Mouse (Mus musculus): ENCODE data around the gene Nmrk2.

Gene Nmrk2

DNA sequence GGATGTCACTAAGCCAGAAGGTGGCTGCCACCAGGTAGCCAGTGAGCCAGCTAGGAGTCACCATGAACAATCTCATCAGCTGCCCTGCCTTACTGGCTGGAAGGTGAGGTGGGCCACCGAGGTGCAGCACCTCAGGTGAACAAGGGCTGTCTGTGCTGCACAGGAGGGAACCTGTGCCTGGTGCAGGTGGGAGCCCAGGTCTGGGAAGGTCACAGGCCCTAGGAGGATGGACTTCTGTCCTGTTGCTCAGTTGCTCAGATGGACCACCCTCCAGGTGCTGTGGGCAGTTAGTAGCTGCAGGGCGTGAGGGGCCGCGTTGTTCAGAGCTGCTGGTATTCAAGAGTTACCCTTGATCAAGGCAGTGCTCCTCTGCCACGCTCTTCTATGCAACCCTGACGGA is 15.0 kb upstream of the Nmrk2 start:
- no peak for DNase-seq (ENCODE audit: low read depth, low spot score)

DNA sequence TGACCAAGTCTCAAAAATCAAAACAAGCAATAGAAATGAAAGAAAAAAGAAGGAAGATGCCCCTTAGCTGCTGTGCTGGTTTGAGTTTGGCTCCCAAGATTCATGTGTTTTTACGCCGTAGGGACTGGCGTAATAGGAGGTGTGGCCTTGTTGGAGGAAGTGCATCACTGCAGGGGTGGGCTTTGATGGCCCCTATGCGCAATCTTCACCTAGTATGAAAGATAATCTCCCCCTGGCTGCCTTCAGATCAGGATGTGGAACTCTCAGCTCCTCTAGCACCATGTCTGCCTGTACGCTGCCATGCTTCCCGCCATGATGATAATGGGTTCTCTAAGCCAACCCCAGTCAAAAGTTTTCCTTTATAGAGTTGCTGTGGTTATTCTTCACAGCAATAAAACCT is 14.4 kb upstream of the Nmrk2 start:
- no peak for DNase-seq (ENCODE audit: low read depth, low spot score)

DNA sequence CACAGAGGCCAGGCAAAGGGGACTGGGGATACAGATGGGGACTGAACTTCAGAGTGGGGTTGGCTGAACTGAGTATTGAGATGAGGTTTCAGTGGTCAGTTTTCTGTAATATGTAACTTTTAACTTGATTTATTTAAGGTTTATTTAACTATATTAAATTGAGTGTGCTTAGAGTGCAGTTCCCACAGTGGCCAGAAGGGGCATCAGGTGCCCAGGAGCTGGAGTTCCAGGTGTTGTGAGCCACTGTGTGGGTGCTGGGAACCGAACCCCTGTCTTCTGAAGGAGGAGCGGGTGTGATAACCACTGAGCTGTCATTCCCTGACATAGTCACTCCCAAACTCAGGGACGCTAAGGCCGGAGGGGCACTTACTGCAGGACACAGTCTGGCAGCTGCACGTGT is 8.3 kb upstream of the Nmrk2 start:
- DNase-seq (ENCODE audit: low read depth, low spot score): no peak

DNA sequence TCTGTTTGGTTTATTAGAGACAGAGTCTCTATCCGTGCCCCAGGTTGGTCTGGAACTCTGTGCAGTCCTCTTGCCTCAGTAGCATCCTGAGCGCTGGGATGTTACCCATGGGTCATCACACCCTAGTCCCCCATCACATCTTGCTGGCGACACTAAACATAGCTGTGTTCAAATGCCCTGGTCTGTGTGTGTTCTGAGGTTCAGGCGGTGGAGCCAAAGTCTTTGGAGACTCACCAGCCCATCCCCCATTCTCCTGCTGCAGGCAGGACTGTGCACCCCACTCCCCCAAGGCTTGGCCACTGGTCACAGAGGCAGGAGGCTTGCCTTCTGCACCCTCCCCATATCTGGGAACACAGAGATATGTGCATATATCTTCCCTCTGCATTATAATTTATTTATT is 2.3 kb upstream of the Nmrk2 start:
- DNase-seq (ENCODE audit: low read depth, low spot score): no peak

DNA sequence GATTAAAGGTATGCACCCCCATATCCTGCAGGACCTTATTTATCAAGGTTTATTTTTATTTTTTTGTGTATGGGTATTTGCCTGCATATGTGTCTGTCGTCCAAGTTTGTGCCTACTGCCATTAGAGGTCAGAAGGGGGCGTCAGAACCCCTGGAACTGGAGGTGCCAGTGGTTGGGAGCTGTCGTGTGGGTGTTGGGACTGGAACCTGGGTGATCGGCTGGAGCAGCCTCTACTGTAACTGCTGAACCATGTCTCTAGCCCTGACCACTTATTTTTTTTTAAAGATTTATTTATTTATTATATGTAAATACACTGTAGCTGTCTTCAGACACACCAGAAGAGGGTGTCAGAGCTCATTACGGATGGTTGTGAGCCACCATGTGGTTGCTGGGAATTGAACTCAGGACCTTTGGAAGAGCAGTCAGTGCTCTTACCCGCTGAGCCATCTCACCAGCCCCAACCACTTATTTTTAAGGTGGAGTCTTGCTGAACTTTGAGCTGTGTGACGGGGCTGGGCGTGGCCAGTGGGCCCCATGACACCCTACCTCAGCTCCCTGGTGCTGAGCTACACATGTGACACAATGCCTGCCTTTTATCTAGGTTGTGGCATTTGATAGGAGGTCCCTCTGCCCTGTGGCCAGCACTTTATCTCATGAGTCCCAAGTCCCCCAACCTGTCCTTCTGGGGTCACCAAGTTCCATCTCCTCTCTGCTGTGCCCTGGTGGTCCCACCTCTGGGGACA is 1.3 kb upstream of the Nmrk2 start:
- DNase-seq (ENCODE audit: low read depth, low spot score): no peak

DNA sequence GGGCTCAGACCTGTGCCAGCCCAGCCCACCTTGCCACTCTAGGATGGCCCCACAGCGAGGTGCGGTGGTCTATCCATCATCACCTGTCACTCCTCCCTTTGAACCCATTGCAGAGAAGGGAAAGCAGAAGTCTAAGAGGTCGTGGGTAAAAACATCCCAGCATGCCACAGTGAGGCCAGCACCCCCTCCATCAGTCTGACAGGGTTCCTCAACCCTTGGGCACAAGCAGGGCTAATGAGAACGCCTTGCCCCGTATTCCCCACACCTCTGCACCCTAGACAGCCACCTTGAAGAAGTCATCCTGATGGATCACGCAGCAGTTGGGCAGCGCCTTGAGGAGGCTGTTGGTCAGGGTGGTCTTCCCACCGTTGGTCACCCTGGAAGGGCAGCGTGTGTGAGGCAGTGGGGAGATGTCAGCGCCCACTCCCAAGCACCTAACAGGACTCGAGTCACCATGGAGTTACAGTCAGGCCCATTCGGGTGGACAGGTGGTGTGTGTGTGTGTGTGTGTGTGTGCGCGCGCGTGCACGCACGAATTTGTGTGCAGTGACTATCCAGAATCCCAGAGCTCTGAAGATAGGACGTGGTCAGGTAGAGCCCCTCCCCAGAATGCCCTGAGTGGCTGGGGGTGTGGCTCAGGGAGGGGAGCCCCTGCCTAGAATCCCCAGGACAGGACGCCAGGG is 1.1 kb downstream of the Nmrk2 start:
- DNase-seq (ENCODE audit: low read depth, low spot score): no peak

DNA sequence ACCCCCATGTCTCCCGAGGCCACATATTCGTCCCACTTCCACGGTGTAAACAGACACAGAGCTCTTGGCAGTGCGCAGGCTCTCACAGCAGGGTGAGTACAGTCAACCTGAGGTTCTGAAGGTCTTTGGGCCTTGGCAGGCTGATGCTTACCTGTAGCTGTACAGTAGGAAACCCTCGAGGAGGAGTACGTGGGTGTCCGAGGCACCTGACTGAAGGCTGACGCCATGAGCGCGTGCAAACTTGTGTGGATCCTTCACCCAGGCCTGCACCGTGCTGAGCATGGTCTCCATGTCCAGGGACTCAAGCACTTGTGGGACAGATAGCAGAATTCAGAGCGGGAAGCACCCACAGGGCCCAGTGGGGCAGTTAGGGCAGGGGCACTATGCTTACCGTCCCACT is 1.7 kb downstream of the Nmrk2 start:
- no peak for DNase-seq (ENCODE audit: low read depth, low spot score)

DNA sequence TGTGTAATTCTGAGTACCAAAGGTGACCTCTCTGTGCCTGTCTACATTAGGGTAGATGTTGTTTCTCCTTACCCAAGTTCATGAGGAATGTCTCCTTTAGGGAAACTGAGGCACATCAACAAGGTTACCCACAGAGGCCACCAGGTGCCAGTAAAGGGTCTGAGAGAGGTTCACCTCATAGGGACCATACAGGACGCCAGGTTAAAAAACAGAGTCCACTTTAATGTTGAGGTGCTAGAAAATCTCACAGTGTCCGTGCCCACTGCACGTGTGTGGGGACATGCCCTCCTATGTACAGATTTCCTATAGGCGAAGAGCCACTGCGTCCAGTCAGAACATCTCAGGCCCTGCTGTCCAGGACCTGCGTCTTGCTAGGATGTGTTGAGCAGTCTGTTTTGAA is 2.9 kb downstream of the Nmrk2 start:
- no peak for DNase-seq (ENCODE audit: low read depth, low spot score)

DNA sequence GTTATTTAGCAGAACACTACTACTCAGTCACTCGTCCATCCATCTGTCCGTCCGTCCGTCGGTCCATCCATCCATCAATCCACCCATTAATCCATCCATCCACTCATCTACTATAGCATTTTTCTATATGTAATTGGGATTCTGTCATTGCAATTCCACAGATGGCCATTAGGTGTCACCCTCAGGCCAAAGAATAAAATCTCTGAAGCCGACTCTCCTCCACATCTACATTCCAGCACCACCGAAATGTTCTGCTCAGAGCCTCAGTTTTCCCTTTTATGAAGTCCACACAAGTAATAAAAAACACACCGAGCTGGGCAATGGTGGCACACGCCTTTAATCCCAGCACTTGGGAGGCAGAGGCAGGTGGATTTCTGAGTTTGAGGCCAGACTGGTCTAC is 3.6 kb downstream of the Nmrk2 start:
- DNase-seq (ENCODE audit: low read depth, low spot score): peak; percentile 60

DNA sequence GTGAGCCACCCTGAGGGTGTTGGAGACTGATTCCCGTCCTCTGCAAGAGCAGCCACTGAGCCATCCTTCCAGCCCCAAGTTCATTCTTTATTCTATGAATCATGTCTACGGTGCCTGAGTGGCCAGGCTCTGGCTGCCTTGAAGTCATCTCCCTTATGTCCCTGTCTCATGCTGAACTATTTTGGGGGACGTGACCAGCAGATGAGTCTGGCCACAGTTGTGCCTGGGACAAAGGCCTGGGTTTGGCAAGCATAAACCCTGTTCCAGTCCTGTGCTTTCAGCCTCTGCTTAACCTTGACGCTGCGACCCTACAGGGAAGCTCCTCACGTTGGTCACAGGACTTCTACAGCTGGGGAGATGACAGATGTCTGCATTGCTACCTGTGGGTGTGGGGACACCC is 4.5 kb downstream of the Nmrk2 start:
- no peak for DNase-seq (ENCODE audit: low read depth, low spot score)

DNA sequence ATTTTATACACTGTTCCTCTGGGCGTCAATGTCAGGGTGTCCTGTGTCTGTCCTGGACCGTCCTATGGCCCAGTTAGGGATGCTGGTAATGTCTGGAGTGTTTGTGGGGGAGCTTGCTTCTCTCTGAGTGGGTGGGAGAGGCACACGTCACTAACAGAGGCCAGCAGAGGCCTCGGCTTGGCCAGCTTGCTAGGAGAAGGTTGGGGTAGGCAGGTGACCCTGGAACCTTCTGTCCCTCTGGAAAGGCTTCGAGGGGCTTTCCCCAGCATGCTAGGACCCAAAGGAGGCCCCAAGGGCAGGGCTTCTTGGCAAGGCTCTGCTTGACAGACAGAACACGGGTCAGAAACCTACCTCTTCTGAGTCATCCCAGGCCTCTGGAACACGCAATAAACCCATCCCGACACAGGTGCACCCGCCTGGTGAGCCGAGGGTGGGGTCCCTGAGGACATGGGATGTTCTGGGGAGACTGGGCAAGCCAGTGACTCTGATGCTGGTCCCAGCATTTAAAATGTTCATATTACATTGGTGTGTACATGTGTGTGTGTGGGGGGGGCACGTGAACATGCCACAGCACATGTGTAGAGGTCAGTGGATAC is 5.3 kb downstream of the Nmrk2 start:
- DNase-seq (ENCODE audit: low read depth, low spot score): no peak

DNA sequence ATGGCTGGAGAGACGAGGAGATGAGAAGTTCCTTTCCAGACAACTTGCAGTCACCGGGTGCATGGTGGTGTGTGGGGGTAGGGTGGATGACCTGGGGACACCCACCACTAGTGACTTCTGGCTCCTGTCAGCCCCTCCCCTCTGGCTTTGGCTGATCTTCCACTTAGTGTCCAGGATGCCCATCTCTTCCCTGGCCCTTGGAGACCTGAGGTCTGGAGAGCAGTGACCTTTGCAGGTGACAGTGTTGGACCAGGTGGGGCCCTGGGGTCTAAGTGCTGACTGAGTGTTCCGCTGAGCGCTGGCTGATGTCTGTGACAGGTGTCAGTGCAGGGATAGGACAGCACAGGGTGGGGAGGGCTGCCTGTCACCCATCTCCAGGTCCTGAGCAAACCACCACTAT is 6.6 kb downstream of the Nmrk2 start:
- DNase-seq (ENCODE audit: low read depth, low spot score): no peak

DNA sequence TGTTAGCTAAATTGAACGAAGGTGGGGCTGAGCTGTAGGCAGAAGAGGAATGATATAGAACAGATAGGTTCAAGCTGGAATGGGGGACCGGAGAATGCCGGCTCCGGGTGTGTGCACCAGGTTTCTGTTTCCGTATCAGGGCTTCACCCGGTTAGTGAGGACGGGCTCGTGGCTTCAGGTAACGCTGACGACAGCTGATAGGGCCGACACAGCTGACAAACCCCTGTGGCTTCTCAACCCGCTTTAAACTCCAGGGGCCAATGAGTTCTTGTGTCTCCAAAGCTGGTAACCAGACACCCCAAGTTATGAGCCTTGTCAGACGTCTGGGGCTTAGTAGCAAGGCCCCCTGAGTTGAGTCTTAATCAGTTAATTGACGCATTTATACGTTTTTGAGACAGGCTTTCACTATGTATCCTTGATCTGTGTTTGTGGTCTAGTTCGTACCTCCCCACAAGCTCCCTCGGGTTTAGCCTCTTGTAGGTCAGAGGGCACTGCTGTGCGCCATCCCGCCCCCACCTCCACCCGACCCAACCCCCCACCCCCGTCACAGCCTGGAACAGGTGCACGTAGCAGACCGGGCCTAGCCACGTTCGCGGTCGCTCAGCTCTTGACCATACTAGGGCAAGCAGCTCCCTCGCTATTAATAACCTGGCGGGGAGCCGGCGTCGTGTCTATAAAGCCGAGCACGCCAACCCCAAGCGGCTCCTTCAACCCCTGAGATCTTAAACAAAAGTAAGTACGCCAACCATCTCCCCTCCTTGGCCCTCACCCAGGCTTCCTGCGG is 7.7 kb downstream of the Nmrk2 start:
- no peak for DNase-seq (ENCODE audit: low read depth, low spot score)

DNA sequence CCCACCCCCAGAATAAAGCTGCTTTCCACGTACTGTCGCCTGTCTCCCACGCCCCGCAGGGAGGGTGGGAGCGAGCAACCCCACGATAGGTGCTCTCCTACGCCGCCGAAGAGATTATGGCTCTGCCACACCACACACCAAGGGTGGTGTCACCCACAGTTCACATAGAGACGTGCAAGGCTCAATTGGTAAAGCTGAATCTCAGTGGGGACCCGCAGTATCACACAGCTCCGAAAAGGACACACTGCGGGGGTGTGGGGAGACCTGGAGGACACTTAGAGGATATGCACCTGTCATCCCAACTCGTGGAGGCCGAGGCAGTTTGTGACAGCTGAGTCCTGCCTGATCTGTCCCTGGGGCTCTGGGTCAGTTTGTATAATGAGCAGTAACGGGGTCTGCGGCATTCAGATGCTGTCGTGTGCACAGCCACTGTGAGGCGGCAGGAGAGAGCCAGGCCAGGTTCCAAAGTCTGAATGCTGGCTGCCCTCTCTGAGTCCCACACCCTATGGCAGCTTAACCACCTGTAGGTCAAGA is 8.8 kb downstream of the Nmrk2 start:
- DNase-seq (ENCODE audit: low read depth, low spot score): no peak

DNA sequence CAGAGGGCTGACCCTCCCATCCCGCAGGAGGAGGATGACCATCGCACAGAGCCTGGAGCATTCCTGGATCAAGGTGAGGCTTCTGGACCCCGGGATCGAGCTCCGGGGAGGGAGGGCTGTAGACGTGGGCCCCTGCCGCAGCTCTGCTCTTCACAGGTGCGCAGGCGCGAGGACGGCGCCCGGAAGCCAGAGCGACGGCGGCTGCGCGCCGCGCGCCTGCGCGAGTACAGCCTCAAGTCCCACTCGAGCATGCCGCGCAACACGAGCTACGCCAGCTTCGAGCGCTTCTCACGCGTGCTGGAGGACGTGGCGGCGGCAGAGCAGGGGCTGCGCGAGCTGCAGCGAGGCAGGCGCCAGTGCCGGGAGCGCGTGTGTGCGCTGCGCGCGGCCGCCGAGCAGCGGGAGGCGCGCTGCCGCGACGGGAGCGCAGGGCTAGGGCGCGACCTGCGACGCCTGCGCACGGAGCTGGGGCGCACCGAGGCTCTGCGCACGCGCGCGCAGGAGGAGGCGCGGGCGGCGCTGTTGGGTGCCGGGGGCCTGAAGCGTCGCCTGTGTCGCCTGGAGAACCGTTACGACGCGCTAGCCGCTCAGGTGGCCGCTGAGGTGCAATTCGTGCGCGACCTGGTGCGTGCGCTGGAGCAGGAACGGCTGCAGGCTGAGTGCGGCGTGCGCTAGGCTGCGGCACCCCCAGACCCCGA is 9.4 kb downstream of the Nmrk2 start:
- no peak for DNase-seq (ENCODE audit: low read depth, low spot score)

DNA sequence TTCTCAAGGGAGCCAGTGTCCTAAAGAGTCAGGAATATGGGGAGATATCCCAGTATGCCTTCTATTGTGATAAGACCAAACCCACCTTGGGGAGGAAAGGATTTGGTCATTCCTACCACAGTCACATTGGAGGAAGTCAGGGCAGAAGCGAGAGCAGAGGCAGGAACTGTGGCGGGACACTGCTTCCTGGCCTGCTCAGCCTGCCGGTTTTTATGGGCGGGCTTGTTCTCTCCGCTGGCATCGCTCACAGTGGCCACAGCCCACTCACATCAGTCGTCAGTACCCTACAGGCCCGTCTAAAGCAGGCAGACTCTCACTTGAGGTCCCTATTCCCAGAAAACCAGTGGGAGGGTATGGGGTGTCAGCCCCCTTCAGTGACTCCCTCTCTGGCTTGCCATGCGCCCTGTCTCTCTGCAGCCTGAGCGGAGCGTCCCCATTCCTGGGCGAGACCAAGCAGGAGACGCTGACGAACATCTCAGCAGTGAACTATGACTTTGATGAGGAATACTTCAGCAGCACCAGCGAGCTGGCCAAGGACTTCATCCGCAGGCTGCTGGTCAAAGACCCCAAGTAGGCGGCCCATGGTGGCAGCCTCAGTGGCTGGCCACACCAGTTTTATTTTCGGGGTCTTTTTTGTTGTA is 10.4 kb downstream of the Nmrk2 start:
- no peak for DNase-seq (ENCODE audit: low read depth, low spot score)

DNA sequence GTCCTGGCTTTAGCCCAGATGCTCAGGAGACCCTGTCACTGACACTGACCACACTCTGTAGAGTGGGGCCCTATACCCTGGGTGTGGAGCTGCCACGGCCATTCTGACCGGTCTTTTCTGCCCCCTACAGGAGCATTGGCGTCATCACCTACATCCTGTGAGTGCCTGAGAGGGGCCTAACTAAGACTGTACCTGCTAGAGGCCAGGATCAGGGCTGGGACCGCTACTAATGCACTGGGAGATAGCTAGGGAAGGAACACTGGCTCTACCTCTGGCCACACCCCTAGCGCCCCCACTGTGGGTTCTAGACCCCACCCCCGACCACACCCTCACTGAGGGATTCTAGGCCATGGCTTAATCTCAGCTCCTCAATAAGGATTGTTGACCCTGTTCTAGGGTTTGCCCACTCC is 10.9 kb downstream of the Nmrk2 start:
- DNase-seq (ENCODE audit: low read depth, low spot score): no peak

DNA sequence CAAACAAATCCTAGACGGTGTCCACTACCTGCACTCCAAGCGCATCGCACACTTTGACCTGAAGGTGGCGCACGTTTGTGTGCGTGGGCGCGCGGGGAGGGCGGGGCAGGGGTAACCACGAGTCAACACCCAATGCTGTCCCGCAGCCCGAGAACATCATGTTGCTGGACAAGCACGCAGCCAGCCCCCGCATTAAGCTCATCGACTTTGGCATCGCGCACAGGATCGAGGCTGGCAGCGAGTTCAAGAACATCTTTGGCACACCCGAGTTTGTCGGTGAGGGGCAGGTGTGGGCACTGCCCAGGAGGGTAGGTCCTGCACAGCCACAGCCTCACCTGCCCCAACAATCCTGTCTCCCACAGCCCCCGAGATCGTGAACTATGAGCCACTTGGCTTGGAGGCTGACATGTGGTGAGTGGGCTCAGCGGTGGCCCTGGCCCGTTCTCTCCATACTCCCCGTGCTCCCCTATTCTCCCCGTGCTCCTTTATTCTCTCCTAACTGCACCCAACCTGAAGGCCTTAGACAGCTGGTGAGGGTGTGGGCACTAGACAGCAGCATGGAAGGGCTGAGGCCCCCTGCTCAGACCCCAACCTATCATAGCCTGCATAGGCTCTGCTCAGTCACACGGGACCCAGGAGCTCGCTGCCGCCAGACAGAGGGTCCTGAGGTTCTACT is 11.5 kb downstream of the Nmrk2 start:
- DNase-seq (ENCODE audit: low read depth, low spot score): no peak

DNA sequence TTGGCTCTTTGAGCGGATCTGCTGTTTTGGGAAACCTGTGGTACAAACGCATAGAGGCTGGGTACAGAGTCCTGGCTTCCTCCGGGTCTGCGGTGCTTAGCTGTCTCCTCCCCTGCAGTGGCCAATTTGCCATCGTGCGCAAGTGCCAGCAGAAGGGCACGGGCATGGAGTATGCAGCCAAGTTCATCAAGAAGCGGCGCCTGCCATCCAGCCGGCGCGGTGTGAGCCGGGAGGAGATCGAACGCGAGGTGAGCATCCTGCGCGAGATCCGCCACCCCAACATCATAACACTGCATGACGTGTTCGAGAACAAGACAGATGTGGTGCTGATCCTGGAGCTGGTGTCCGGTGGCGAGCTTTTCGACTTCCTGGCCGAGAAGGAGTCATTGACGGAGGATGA is 12.0 kb downstream of the Nmrk2 start:
- DNase-seq (ENCODE audit: low read depth, low spot score): no peak

DNA sequence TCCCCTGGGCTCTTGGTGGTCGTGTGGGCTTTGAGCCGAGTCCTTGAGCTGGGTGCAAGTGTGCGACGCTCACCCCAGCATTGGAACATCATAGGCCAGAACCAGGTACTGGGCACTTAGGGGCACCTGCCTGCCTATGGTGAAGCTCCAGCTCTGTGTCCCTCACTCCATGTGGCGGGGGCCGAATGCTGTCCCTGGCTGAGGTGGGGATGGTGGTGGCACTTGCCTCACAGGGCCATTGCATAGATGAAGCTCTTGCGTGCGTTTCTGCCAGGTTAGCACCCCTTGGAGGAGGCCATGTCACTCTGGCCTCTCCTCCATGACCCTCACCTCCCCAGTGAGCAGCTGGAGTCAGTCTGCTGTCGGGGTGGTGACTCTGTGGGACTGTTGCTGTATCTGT is 14.7 kb downstream of the Nmrk2 start:
- no peak for DNase-seq (ENCODE audit: low read depth, low spot score)

Data from c-Kit-negative CD71-positive TER-119-positive erythroid progenitor cells, embryonic 14.5 days (primary cell).